In the genomic region with DNA sequence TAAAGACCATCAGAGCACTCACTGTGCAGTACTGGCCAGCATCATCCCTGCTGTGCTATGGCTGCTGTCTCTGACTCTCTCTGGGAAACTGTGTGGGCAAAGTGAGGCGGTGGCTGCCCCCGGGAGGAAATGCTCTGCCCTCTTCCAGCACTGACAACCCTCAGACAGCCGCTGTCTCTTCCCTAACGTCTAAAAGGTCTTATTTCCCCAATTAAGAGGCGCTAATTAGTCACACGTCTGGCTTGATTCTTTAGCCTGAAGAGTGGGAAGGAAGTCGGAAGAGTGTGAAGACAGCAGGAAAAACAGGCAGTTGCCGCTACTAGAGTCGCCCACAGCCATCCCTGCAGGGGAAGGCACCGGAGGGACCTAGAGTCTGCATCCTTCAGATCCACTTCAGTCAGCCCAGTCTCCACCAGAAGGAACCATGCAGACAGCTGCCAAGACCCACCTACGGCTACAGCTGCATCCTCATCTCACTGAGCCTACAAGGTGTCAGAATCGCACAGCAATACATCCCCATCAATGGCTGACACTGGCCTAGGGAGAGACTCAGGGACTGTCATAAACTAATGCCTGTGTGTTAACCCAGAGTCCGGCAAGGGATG, we compare ENCODE assay signal across 9 mouse cellular contexts. TPM values are rescaled to one million over a fixed set of nuclear protein-coding genes. Genes with fewer than 3 reads are reported as not detected.
DNase-seq lines count a peak whose midpoint lies in the region; ATAC-seq and TF ChIP-seq lines count a peak whose summit lies in the region.
"Had no signal": no experiment of that assay in that cellular context is flagged by ENCODE, and none has a peak within 500 bp of the region (broad histone marks: within the 10 kb centered on the region; RNA-seq: fewer than 3 reads in every experiment).

No protein-coding gene starts in this region.

- H3K4me1 ChIP-seq in heart, embryonic 10.5 days = peaks cover 87% of the 10 kb centered on the region
- H3K4me1 ChIP-seq in heart, adult 2 months (ENCODE audit: control insufficient read depth, insufficient read depth, low read length) = peaks cover 20% of the 10 kb centered on the region
- peaks cover 68% of the 10 kb centered on the region for H3K4me1 ChIP-seq in liver, embryonic 12.5 days

- no peaks in the 10 kb centered on the region for H3K36me3 ChIP-seq in heart, embryonic 10.5 days
- H3K36me3 ChIP-seq in heart, adult 2 months (ENCODE audit: control insufficient read depth, insufficient read depth, low read length) = peaks cover 3% of the 10 kb centered on the region; the same call in 1 of the 2 replicates
- no peaks in the 10 kb centered on the region for H3K36me3 ChIP-seq in liver, embryonic 12.5 days

- no peaks in the 10 kb centered on the region for H3K27me3 ChIP-seq in heart, embryonic 10.5 days (ENCODE audit: insufficient read depth, poor library complexity, severe bottlenecking)
- H3K27me3 ChIP-seq in heart, adult 2 months (ENCODE audit: control insufficient read depth, insufficient read depth, low read length) = no peaks in the 10 kb centered on the region
- H3K27me3 ChIP-seq in liver, embryonic 12.5 days (replicated peaks) = no peaks in the 10 kb centered on the region

- TF ChIP-seq CTCF in heart, adult 2 months (IDR thresholded peaks at IDR 0.05) = no peak

- TF ChIP-seq POLR2A in heart, adult 2 months (IDR thresholded peaks at IDR 0.05; ENCODE audit: insufficient read depth, low read depth, low read length) = no peak

- H3K27ac ChIP-seq in heart, embryonic 10.5 days = peak overlapping the region; percentile 77; the same call in 1 of the 2 replicates
- no peak overlapping the region for H3K27ac ChIP-seq in heart, adult 2 months
- peak overlapping the region; percentile 64 for H3K27ac ChIP-seq in liver, embryonic 12.5 days

- peaks cover 4% of the 10 kb centered on the region; the same call in 1 of the 2 replicates for H3K79me2 ChIP-seq in heart, adult 2 months (replicated peaks; ENCODE audit: control insufficient read depth, insufficient read depth, low read length)

- no peak for DNase-seq in heart, embryonic 10.5 days (ENCODE audit: low spot score)
- DNase-seq in heart, adult 2 months = no peak
- peak; percentile 23 for DNase-seq in thymus, postnatal 4 days
- DNase-seq in thymus, postnatal 25 days = no peak
- no peak for DNase-seq in cerebellum, adult 18-20 months
- no peak for DNase-seq in lung, adult 18-20 months
- DNase-seq in embryo, embryonic 11 days = no peak
- DNase-seq: lung, postnatal 14 days had no signal

- no peak overlapping the region for H3K9ac ChIP-seq in heart, adult 2 months (ENCODE audit: low read depth, low read length)
- peak overlapping the region; percentile 32 for H3K9ac ChIP-seq in liver, embryonic 12.5 days

- no peak for ATAC-seq in liver, embryonic 12.5 days

- peak overlapping the region; percentile 58 for H3K4me2 ChIP-seq in liver, embryonic 12.5 days

- no peaks in the 10 kb centered on the region for H3K9me3 ChIP-seq in heart, embryonic 10.5 days
- no peaks in the 10 kb centered on the region for H3K9me3 ChIP-seq in liver, embryonic 12.5 days (replicated peaks)

- TF ChIP-seq EP300 in heart, adult 2 months (IDR thresholded peaks at IDR 0.05; ENCODE audit: insufficient read depth, low read depth, low read length) = no peak

- intact Hi-C loops in heart, adult 2 months (cut with DNase I) = no loop called here

- no peak overlapping the region for H3K4me3 ChIP-seq in heart, embryonic 10.5 days
- no peak overlapping the region for H3K4me3 ChIP-seq in heart, adult 2 months
- H3K4me3 ChIP-seq in liver, embryonic 12.5 days = peak overlapping the region; percentile 27

- 29% methylated on average over 13 of the region's 13 CpGs for WGBS in heart, embryonic 10.5 days
- WGBS in heart, adult 2 months = 40% methylated on average over 13 of the region's 13 CpGs
- WGBS in liver, embryonic 12.5 days (ENCODE audit: insufficient replicate concordance) = 13% methylated on average over 13 of the region's 13 CpGs

RNA-seq across cellular contexts. Expression of a gene that starts 38.6 kb away (rescaled TPM):
- polyA plus RNA-seq in heart, embryonic 10.5 days (2016; fragmentation: Nextera tagmentation; extraction: Ambion mirVana) = 0.71 and 0.87 TPM in 2 replicates
- total RNA-seq in heart, adult 2 months (2021) = 1 to 10 TPM in 1 of 2 experiments, under 1 TPM in 1; 0.68 to 1.5 TPM
- 2.6 and 4.2 TPM in 2 replicates for polyA plus RNA-seq in heart, adult 2 months (2012; rRNA removed)
- not detected in 2 replicates for polyA plus RNA-seq in liver, embryonic 12.5 days (2016; fragmentation: Nextera tagmentation; extraction: Ambion mirVana)

RNA-seq across cellular contexts. Expression of a gene that starts 50.0 kb away (rescaled TPM):
- not detected in 2 replicates for polyA plus RNA-seq in heart, embryonic 10.5 days (2016; fragmentation: Nextera tagmentation; extraction: Ambion mirVana)
- total RNA-seq in heart, adult 2 months (2021) = not detected
- polyA plus RNA-seq in heart, adult 2 months (2012; rRNA removed) = not detected in 2 replicates
- not detected in 2 replicates for polyA plus RNA-seq in liver, embryonic 12.5 days (2016; fragmentation: Nextera tagmentation; extraction: Ambion mirVana)
